In the genomic region with DNA sequence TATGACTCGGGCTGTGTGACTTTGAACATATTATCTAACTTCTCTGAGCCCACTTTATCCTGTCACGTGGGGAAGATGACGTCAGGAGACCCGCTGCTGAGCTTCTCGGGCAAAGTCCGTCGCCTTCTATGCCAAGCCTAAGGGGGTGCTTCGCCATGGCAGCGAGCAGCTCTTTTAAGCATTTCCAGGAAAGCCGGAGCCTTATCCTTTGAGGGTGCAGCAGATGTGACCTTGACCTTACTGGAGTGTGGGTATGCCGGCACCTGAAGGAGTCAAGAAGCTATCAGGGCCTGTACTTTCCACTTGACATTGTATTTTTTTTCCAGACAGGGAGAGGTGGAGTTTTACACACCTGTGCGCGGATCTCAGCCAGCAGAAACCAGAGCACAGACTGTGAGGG, we compare ENCODE assay signal across 23 mouse cellular contexts. TPM values are rescaled to one million over a fixed set of nuclear protein-coding genes. Genes with fewer than 3 reads are reported as not detected.
"Had no signal": no experiment of that assay in that cellular context is flagged by ENCODE, and none has a peak within 500 bp of the region (broad histone marks: within the 10 kb centered on the region; RNA-seq: fewer than 3 reads in every experiment).

No protein-coding gene starts in this region.

- H3K27me3 ChIP-seq: midbrain, embryonic 13.5 days; neural tube, embryonic 13.5 days had no signal

- H3K4me1 ChIP-seq: liver, embryonic 13.5 days; midbrain, embryonic 13.5 days; neural tube, embryonic 13.5 days had no signal

- H3K9me3 ChIP-seq: liver, embryonic 13.5 days; megakaryocyte, embryonic 14.5 days; midbrain, embryonic 10.5 days; midbrain, embryonic 13.5 days; neural tube, embryonic 13.5 days had no signal

- DNase-seq: layer of hippocampus, postnatal 36 days; liver, embryonic 13.5 days; lung, adult 2 months; lung, postnatal 10 days; lung, postnatal 36 days; retina, postnatal 1 day; right cerebral cortex, postnatal 25 days; spleen, adult 18-20 months; thymus, adult 2 months; thymus, postnatal 14 days; thymus, postnatal 4 days had no signal

- H3K4me3 ChIP-seq: left cerebral cortex, adult 2 months; liver, embryonic 13.5 days; megakaryocyte, embryonic 14.5 days; midbrain, embryonic 10.5 days; midbrain, embryonic 13.5 days; myocyte; neural tube, embryonic 13.5 days had no signal

- ATAC-seq: midbrain, embryonic 13.5 days; midbrain, embryonic 16.5 days had no signal

- H3K4me2 ChIP-seq: liver, embryonic 13.5 days; midbrain, embryonic 13.5 days; neural tube, embryonic 13.5 days had no signal

- H3K36me3 ChIP-seq: liver, embryonic 13.5 days had no signal

- H3K9ac ChIP-seq: liver, embryonic 13.5 days; midbrain, embryonic 13.5 days; neural tube, embryonic 13.5 days had no signal

- H3K27ac ChIP-seq: kidney, postnatal 0 days; left cerebral cortex, adult 2 months; liver, embryonic 13.5 days; midbrain, embryonic 10.5 days; midbrain, embryonic 13.5 days; neural tube, embryonic 13.5 days had no signal

RNA-seq across cellular contexts. Expression of a gene that starts 7.1 kb away (rescaled TPM):
- polyA plus RNA-seq: limb, embryonic 11.5 days; limb, embryonic 14.5 days; liver, adult 2 months; liver, embryonic 13.5 days; liver, embryonic 16.5 days; midbrain, embryonic 13.5 days; midbrain, embryonic 16.5 days; myocyte had no signal
